Mouse (Mus musculus): Measurements from ENCODE around the gene Mapk7.

- TF ChIP-seq CTCF (conservative IDR thresholded peaks at IDR 0.05 in 1 of 2, IDR thresholded peaks at IDR 0.05 in 1 of 2; ENCODE audit: low read depth in 2 of 2, low read length in 2 of 2) = peak; percentile 69 to 77
- TF ChIP-seq POLR2AphosphoS2 (IDR thresholded peaks at IDR 0.05; ENCODE audit: low read depth, low read length) = no peak
- TF ChIP-seq TBP (conservative IDR thresholded peaks at IDR 0.05; ENCODE audit: low read depth, low read length) = no peak
- no peak for TF ChIP-seq EP300 (IDR thresholded peaks at IDR 0.05; ENCODE audit: low read length)
- no peak for TF ChIP-seq ZC3H11A (IDR thresholded peaks at IDR 0.05; ENCODE audit: low read depth, low read length)
- peak; percentile 48 for TF ChIP-seq SMC3 (IDR thresholded peaks at IDR 0.05; ENCODE audit: low read depth, low read length)
- TF ChIP-seq POLR2A (IDR thresholded peaks at IDR 0.05; ENCODE audit: low read depth, low read length) = no peak
- TF ChIP-seq TCF12 (IDR thresholded peaks at IDR 0.05; ENCODE audit: low read depth, low read length) = no peak
- TF ChIP-seq MAFK (IDR thresholded peaks at IDR 0.05; ENCODE audit: insufficient replicate concordance, low read length) = no peak
Observed at GRCm38 (mm10) chr11:61514953-61515352, 20.7 kb upstream of the Mapk7 start.
